Mouse (Mus musculus) v-Abl transformed pro-B cells (cell line): ENCODE results near the gene Tmem221.
"Not testable (repeated sequence)": the region's sequence is repeated elsewhere in the genome, so short reads cannot be mapped to it uniquely, and the experiment has no call there.

Source experiments
- in situ Hi-C, 2 experiments: fragments of 400-800 bp; cut with MboI; formaldehyde crosslinking; loops; one replicate each; pipeline ENCODE4 v1.15.1; 2025; ENCODE audit not compliant: unreplicated experiment in 2 of 2

Tmem221 gene

GRCm38 (mm10) chr8:71554644-71555043 is 4.0 kb downstream of the Tmem221 start:
- in situ Hi-C loops, result loop anchor here in 1 of 2 experiments (10.0 kb wide), 1 partner anchor 180 kb away; no protein-coding TSS in a partner anchor

GRCm38 (mm10) chr8:71554001-71554400 is 4.7 kb downstream of the Tmem221 start:
- in situ Hi-C loops, result loop anchor here in 1 of 2 experiments (10.0 kb wide), 1 partner anchor 181 kb away; no protein-coding TSS in a partner anchor

GRCm38 (mm10) chr8:71552770-71553169 is 5.9 kb downstream of the Tmem221 start:
- in situ Hi-C loops, result loop anchor here in 1 of 2 experiments (10.0 kb wide), 1 partner anchor 182 kb away; no protein-coding TSS in a partner anchor

- in situ Hi-C loops, result loop anchor here in 1 of 2 experiments (10.0 kb wide), 1 partner anchor 184 kb away; no protein-coding TSS in a partner anchor
These were observed 7.9 kb downstream of the Tmem221 start for GRCm38 (mm10) chr8:71550754-71551153.

GRCm38 (mm10) chr8:71547590-71547989 is 11.1 kb downstream of the Tmem221 start:
- in situ Hi-C loops, result no loop called here

- in situ Hi-C loops, result no loop called here
These were observed 13.6 kb downstream of the Tmem221 start for GRCm38 (mm10) chr8:71545053-71545452.

GRCm38 (mm10) chr8:71543755-71544154 is 14.9 kb downstream of the Tmem221 start:
- in situ Hi-C loops, result no loop called here

- in situ Hi-C loops, result no loop called here
These were observed 15.9 kb downstream of the Tmem221 start, which contains the start of gene Mvb12a for GRCm38 (mm10) chr8:71542632-71543343. Gene Mvb12a, plus strand, starts transcription at chr8:71542922.

- in situ Hi-C loops, result no loop called here
These were observed 21.4 kb downstream of the Tmem221 start, which contains the start of gene Bst2 for GRCm38 (mm10) chr8:71537028-71537867. Gene Bst2, minus strand, starts transcription at chr8:71537456.

- in situ Hi-C loops, result no loop called here
These were observed 23.0 kb downstream of the Tmem221 start for GRCm38 (mm10) chr8:71535663-71536062.

GRCm38 (mm10) chr8:71534263-71534810 is 24.3 kb downstream of the Tmem221 start:
- in situ Hi-C loops, result no loop called here

GRCm38 (mm10) chr8:71530735-71531467 is 27.8 kb downstream of the Tmem221 start:
- in situ Hi-C loops, result not testable (repeated sequence)

- in situ Hi-C loops, result no loop called here
These were observed 30.2 kb downstream of the Tmem221 start for GRCm38 (mm10) chr8:71528362-71529073.

- in situ Hi-C loops, result no loop called here
These were observed 31.4 kb downstream of the Tmem221 start for GRCm38 (mm10) chr8:71527162-71527870.

GRCm38 (mm10) chr8:71526272-71526671 is 32.4 kb downstream of the Tmem221 start:
- in situ Hi-C loops, result no loop called here

- in situ Hi-C loops, result no loop called here
These were observed 33.2 kb downstream of the Tmem221 start, which contains the start of gene Ccdc194 for GRCm38 (mm10) chr8:71525226-71526050. Gene Ccdc194, minus strand, starts transcription at chr8:71525711.

- in situ Hi-C loops, result loop anchor here (5.0 kb wide), 1 partner anchor 79 kb away; no protein-coding TSS in a partner anchor
These were observed 37.0 kb downstream of the Tmem221 start for GRCm38 (mm10) chr8:71521634-71522033.
